Mouse (Mus musculus) embryonic facial prominence, embryonic 14.5 days (tissue): ENCODE data around the gene Macrod2. TPM values are rescaled to one million over a fixed set of nuclear protein-coding genes. Genes with fewer than 3 reads are reported as not detected.

Experiments used
- ATAC-seq: fragments of 200-750 bp; cut with Nextera tagmentation; 2 replicates; pipeline ENCODE4 v1.8.0; 2017; ENCODE audit warnings: low read depth, moderate number of reproducible peaks, moderate TSS enrichment
- DNase-seq: peaks from one replicate; pipeline ENCODE4 v3.0.0-alpha.2; 2015; ENCODE audit warnings: low spot score
- H3K27ac ChIP-seq: fragments of 300-500 bp; sonication (generic); replicated peaks from 2 replicates; pipeline ENCODE4 v1.5.1; 2014; ENCODE audit warnings: low read depth, mild to moderate bottlenecking, low read length, moderate library complexity
- H3K27me3 ChIP-seq: fragments of 300-500 bp; sonication (generic); replicated peaks from 2 replicates; pipeline ENCODE4 v1.6.1; 2014; ENCODE audit warnings: low read length; ENCODE audit not compliant: control insufficient read depth, insufficient read depth
- H3K36me3 ChIP-seq: fragments of 300-500 bp; sonication (generic); 2 replicates; pipeline ENCODE4 v1.6.1; 2014; ENCODE audit warnings: low read length, mixed read lengths; ENCODE audit not compliant: control insufficient read depth, insufficient read depth
- H3K4me1 ChIP-seq: fragments of 300-500 bp; sonication (generic); 2 replicates; pipeline ENCODE4 v1.6.1; 2014; ENCODE audit warnings: antibody characterized with exemption, low read length; ENCODE audit not compliant: control insufficient read depth, insufficient read depth
- H3K4me2 ChIP-seq: fragments of 300-500 bp; sonication (generic); 2 replicates; pipeline ENCODE4 v1.6.1; 2014; ENCODE audit warnings: low read depth, mild to moderate bottlenecking, low read length, moderate library complexity, mixed read lengths
- H3K4me3 ChIP-seq: fragments of 300-500 bp; sonication (generic); 2 replicates; pipeline ENCODE4 v1.5.1; 2014; ENCODE audit warnings: low read depth, mild to moderate bottlenecking, low read length
- H3K9ac ChIP-seq: fragments of 300-500 bp; sonication (generic); 2 replicates; pipeline ENCODE4 v1.6.1; 2014; ENCODE audit warnings: low read depth, mild to moderate bottlenecking, low read length, moderate library complexity, mixed read lengths
- H3K9me3 ChIP-seq: fragments of 300-500 bp; sonication (generic); 2 replicates; pipeline ENCODE4 v1.6.1; 2016; ENCODE audit warnings: low read length; ENCODE audit not compliant: control insufficient read depth
- WGBS: fragments of 180-500 bp; shearing (Covaris S2); extraction: QIAGEN DNeasy Blood & Tissue Kit; methylation state at CpG from one replicate; pipeline ENCODE4 v1.1.7; 2014; 5-methylcytosine and 5-hydroxymethylcytosine counted together
- polyA plus RNA-seq: library from polyadenylated mRNA; unstranded; fragments of >200 nt; fragmentation: Nextera tagmentation; extraction: Ambion mirVana; gene quantifications from 2 replicates; pipeline ENCODE4 v1.2.1, GENCODE M21; 2014

The Macrod2 gene
- polyA plus RNA-seq, 1 experiment from 2014 or later = 29.2 TPM

DNA sequence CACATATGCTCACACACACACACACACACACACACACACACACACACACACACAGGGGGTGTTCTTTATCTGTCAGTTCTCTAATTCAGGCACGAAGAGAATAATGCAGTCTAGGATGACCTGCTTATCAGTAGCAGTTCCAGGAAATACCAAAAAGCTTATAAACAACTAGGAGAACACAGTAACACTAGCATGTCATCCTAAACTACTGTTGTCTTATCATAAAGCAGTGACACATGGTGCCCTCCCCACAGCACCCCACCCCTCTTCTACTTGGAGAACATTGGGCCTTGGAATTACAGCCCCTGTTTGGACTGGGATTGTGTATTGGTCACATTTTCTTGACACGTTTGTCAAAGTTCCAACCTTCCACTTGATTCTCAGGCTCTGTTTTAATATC lies 1494.4 kb downstream of the Macrod2 start:
- H3K9me3 ChIP-seq = no peaks in the 10 kb centered on the region
- H3K27ac ChIP-seq = no peak overlapping the region
- no peak overlapping the region for H3K9ac ChIP-seq
- H3K27me3 ChIP-seq = no peaks in the 10 kb centered on the region
- DNase-seq = no peak
- H3K4me3 ChIP-seq = no peak overlapping the region
- no peak overlapping the region; the same call in 1 of the 2 replicates for H3K4me2 ChIP-seq
- ATAC-seq = no peak
- no peaks in the 10 kb centered on the region for H3K36me3 ChIP-seq
- WGBS = 71% methylated on average over 2 of the region's 2 CpGs
- no peaks in the 10 kb centered on the region for H3K4me1 ChIP-seq

DNA sequence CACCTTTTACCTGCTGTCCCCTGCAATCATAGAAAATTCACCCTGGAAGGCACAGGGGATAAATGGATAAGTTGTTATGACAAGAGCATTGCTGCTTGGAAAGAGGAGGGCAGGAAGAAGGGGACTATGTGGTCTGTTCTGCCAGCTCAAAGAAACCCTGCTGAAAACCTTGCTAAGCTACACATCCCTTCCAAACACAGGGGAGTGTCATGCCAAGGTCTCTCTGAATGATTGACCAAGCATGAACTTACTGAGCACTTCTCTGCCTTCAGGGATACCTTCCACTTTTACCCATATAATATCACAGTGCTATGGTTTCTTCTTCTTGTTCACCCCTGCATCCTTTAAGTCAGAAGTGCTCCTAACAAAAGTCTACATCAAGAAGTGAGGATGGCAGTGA lies 1502.8 kb downstream of the Macrod2 start:
- Histone ChIP-seq H3K27ac (no peak overlapping the region), H3K9me3 (no peaks in the 10 kb centered on the region), H3K4me1 (no peaks in the 10 kb centered on the region), H3K9ac (no peak overlapping the region), H3K4me2 (no peak overlapping the region), H3K36me3 (no peaks in the 10 kb centered on the region), H3K4me3 (no peak overlapping the region), H3K27me3 (no peaks in the 10 kb centered on the region)
- ATAC-seq (no peak), DNase-seq (no peak)

DNA sequence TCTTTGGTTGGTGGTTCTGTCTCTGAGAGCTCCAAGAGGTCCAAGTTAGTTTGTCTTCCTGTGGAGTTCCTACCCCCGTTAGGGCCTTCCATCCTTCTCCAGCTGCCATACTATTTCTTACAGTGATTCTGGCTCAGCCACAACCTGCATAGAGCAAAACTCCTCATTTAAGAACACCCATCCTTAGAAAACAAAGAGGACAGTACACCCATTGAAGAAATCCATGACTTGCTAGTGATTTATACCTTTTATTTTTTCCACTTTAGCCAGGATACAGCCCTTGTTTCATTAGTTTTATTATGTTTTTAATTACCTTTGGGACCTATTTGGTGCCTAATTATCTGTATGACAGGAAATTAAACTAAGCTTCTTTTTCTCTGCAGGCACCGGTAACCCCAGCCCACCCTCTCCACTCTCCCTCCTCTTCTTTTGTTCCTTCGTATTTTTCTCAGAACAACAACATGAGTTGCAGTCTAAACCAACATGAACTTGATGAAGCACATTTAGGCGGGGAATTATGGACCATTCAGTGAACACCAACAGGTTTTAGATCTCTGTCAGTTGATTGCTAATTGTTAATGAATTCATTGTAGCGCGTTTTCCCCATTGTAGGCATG lies 1516.8 kb downstream of the Macrod2 start:
- H3K4me3 ChIP-seq = no peak overlapping the region
- no peak overlapping the region for H3K9ac ChIP-seq
- H3K4me1 ChIP-seq = no peaks in the 10 kb centered on the region
- H3K4me2 ChIP-seq = no peak overlapping the region
- no peaks in the 10 kb centered on the region for H3K9me3 ChIP-seq
- 76% methylated on average over 6 of the region's 6 CpGs for WGBS
- H3K27ac ChIP-seq = no peak overlapping the region
- H3K27me3 ChIP-seq = no peaks in the 10 kb centered on the region
- ATAC-seq (no peak), DNase-seq (no peak)
- H3K36me3 ChIP-seq = no peaks in the 10 kb centered on the region

GRCm38 (mm10) chr2:141913486-141913885 lies 1518.4 kb downstream of the Macrod2 start:
- no peaks in the 10 kb centered on the region for H3K4me1 ChIP-seq
- ATAC-seq (no peak), DNase-seq (no peak)
- H3K9ac ChIP-seq = no peak overlapping the region
- H3K9me3 ChIP-seq = no peaks in the 10 kb centered on the region
- H3K36me3 ChIP-seq = no peaks in the 10 kb centered on the region
- H3K27ac ChIP-seq = no peak overlapping the region
- no peak overlapping the region for H3K4me2 ChIP-seq
- H3K4me3 ChIP-seq = no peak overlapping the region
- H3K27me3 ChIP-seq = no peaks in the 10 kb centered on the region
- WGBS = 49% methylated on average over 3 of the region's 3 CpGs

DNA sequence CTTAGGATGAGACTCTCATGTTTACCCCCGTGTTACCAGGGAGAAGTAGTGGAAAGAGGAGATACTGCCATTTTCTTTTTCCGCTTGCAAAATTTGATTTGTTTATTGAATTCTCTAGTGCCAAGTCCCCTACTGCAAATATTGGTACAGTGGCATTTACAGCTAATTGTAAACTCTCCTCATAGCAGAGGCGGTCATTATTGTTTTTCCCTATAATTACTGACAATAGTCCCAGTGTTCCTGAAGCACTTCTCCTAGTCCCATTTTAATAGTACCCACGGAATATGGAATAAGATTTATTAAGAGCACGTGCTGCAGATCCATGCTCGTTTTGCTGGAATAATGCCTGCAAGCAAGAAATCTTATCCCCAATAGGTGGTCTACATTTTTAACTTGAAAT lies 1518.8 kb downstream of the Macrod2 start:
- no peak overlapping the region for H3K4me2 ChIP-seq
- ATAC-seq (no peak), DNase-seq (no peak)
- H3K4me1 ChIP-seq = no peaks in the 10 kb centered on the region
- no peaks in the 10 kb centered on the region for H3K9me3 ChIP-seq
- H3K27ac ChIP-seq = no peak overlapping the region
- no peak overlapping the region for H3K9ac ChIP-seq
- H3K27me3 ChIP-seq = no peaks in the 10 kb centered on the region
- WGBS = 59% methylated on average over 6 of the region's 6 CpGs
- H3K36me3 ChIP-seq = no peaks in the 10 kb centered on the region
- H3K4me3 ChIP-seq = no peak overlapping the region

GRCm38 (mm10) chr2:141920377-141920992 lies 1525.4 kb downstream of the Macrod2 start:
- H3K9me3 ChIP-seq = no peaks in the 10 kb centered on the region
- DNase-seq (no peak), ATAC-seq (no peak)
- H3K27me3 ChIP-seq = no peaks in the 10 kb centered on the region
- no peaks in the 10 kb centered on the region for H3K36me3 ChIP-seq
- H3K4me1 ChIP-seq = no peaks in the 10 kb centered on the region
- H3K4me2 ChIP-seq = no peak overlapping the region
- H3K27ac ChIP-seq = no peak overlapping the region
- 79% methylated on average over 2 of the region's 2 CpGs for WGBS
- no peak overlapping the region for H3K4me3 ChIP-seq
- H3K9ac ChIP-seq = no peak overlapping the region

- no peak overlapping the region for H3K4me2 ChIP-seq
- 72% methylated on average over 2 of the region's 2 CpGs for WGBS
- DNase-seq = no peak
- H3K4me1 ChIP-seq = no peaks in the 10 kb centered on the region
- H3K4me3 ChIP-seq = no peak overlapping the region
- H3K9ac ChIP-seq = no peak overlapping the region
- no peak for ATAC-seq
- H3K27ac ChIP-seq = no peak overlapping the region
- no peaks in the 10 kb centered on the region for H3K27me3 ChIP-seq
- H3K36me3 ChIP-seq = no peaks in the 10 kb centered on the region
- no peaks in the 10 kb centered on the region for H3K9me3 ChIP-seq
These were observed 1540.0 kb downstream of the Macrod2 start for GRCm38 (mm10) chr2:141935130-141935529.

- no peak for ATAC-seq
- 55% methylated on average over 1 of the region's 1 CpGs for WGBS
- Histone ChIP-seq H3K4me2 (no peak overlapping the region), H3K4me3 (no peak overlapping the region), H3K4me1 (no peaks in the 10 kb centered on the region), H3K27me3 (no peaks in the 10 kb centered on the region), H3K9me3 (no peaks in the 10 kb centered on the region), H3K9ac (no peak overlapping the region), H3K27ac (no peak overlapping the region), H3K36me3 (no peaks in the 10 kb centered on the region)
- no peak for DNase-seq
These were observed 1559.7 kb downstream of the Macrod2 start for GRCm38 (mm10) chr2:141954795-141955194.

GRCm38 (mm10) chr2:141955197-141955596 lies 1560.1 kb downstream of the Macrod2 start:
- DNase-seq (peak; percentile 27), ATAC-seq (peak; percentile 30; the same call in 1 of the 2 replicates)
- Histone ChIP-seq H3K27me3 (no peaks in the 10 kb centered on the region), H3K4me2 (no peak overlapping the region), H3K9ac (no peak overlapping the region), H3K27ac (no peak overlapping the region), H3K36me3 (no peaks in the 10 kb centered on the region), H3K4me3 (no peak overlapping the region), H3K4me1 (no peaks in the 10 kb centered on the region), H3K9me3 (no peaks in the 10 kb centered on the region)
- 28% methylated on average over 3 of the region's 3 CpGs for WGBS
